Mouse (Mus musculus) myocyte (in vitro differentiated cells): Measurements from ENCODE around the gene Adamtsl3. TPM values are rescaled to one million over a fixed set of nuclear protein-coding genes. Genes with fewer than 3 reads are reported as not detected.

ENCODE experiments used
- H3K27me3 ChIP-seq: one replicate; pipeline ENCODE4 v1.6.1; 2011; ENCODE audit not compliant: control insufficient read depth, insufficient read depth, insufficient read length
- H3K36me3 ChIP-seq: one replicate; pipeline ENCODE4 v1.6.1; 2011; ENCODE audit not compliant: control insufficient read depth, insufficient read depth
- H3K4me2 ChIP-seq: one replicate; pipeline ENCODE4 v1.6.1; 2011; ENCODE audit warnings: low read depth, control low read depth
- H3K4me3 ChIP-seq: one replicate; pipeline ENCODE4 v1.5.1; 2011; ENCODE audit warnings: mild to moderate bottlenecking, control low read depth, moderate library complexity
- H3K79me2 ChIP-seq: one replicate; pipeline ENCODE4 v1.6.1; 2011; ENCODE audit not compliant: control insufficient read depth, insufficient read depth
- H3ac ChIP-seq: one replicate; pipeline ENCODE4 v1.6.1; 2011; ENCODE audit not compliant: control insufficient read depth, insufficient read length
- CEBPB ChIP-seq: IDR thresholded peaks from 2 replicates; pipeline ENCODE4 v1.6.1; 2011; ENCODE audit warnings: mild to moderate bottlenecking, moderate library complexity; ENCODE audit not compliant: poor library complexity, insufficient read depth, severe bottlenecking
- E2F4 ChIP-seq: IDR thresholded peaks from one replicate; pipeline ENCODE4 v1.6.1; 2011; ENCODE audit warnings: mild to moderate bottlenecking, control low read depth, moderate library complexity; ENCODE audit not compliant: insufficient read depth
- MAX ChIP-seq: IDR thresholded peaks from one replicate; pipeline ENCODE4 v1.6.1; 2011; ENCODE audit warnings: low read depth, mild to moderate bottlenecking, control low read depth
- MYOD1 ChIP-seq, 3 experiments: IDR thresholded peaks; one replicate each; pipeline ENCODE4 v1.6.1; 2011; ENCODE audit warnings: control low read depth in 2 of 3, low read depth in 2 of 3, mild to moderate bottlenecking in 2 of 3, moderate library complexity in 1 of 3; ENCODE audit not compliant: insufficient read length in 2 of 3, control insufficient read depth in 1 of 3
- MYOG ChIP-seq, 3 experiments: IDR thresholded peaks; one replicate each; pipeline ENCODE4 v1.6.1; 2011; ENCODE audit warnings: control low read depth in 2 of 3, low read depth in 2 of 3, mild to moderate bottlenecking in 2 of 3; ENCODE audit not compliant: insufficient read length in 2 of 3, control insufficient read depth in 1 of 3, insufficient read depth in 1 of 3
- POLR2A ChIP-seq: IDR thresholded peaks from one replicate; pipeline ENCODE4 v1.6.1; 2011; ENCODE audit warnings: low read depth, mild to moderate bottlenecking, control low read depth, moderate library complexity; ENCODE audit not compliant: insufficient read length
- POLR2AphosphoS2 ChIP-seq: IDR thresholded peaks from one replicate; pipeline ENCODE4 v1.6.1; 2011; ENCODE audit warnings: low read depth, control low read depth; ENCODE audit not compliant: insufficient read length
- REST ChIP-seq: IDR thresholded peaks from one replicate; pipeline ENCODE4 v1.6.1; 2011; ENCODE audit warnings: mild to moderate bottlenecking, control low read depth, moderate library complexity; ENCODE audit not compliant: insufficient read depth, insufficient read length
- SRF ChIP-seq: IDR thresholded peaks from one replicate; pipeline ENCODE4 v1.6.1; 2011; ENCODE audit warnings: low read depth; ENCODE audit not compliant: control insufficient read depth, insufficient read length
- TCF12 ChIP-seq: IDR thresholded peaks from one replicate; pipeline ENCODE4 v1.6.1; 2011; ENCODE audit warnings: mild to moderate bottlenecking, control low read depth; ENCODE audit not compliant: poor library complexity, insufficient read depth, severe bottlenecking
- TCF3 ChIP-seq: IDR thresholded peaks from one replicate; pipeline ENCODE4 v1.6.1; 2011; ENCODE audit warnings: low read depth, control low read depth; ENCODE audit not compliant: insufficient read length
- USF1 ChIP-seq: IDR thresholded peaks from one replicate; pipeline ENCODE4 v1.6.1; 2011; ENCODE audit warnings: low read depth, mild to moderate bottlenecking, control low read depth, moderate library complexity
- polyA plus RNA-seq: library from polyadenylated mRNA; unstranded; fragments of >200 nt; fragmentation: generic; extraction: Trizol; gene quantifications from one replicate; pipeline ENCODE4 v1.2.1, GENCODE M21; 2012; ENCODE audit warnings: missing spikeins

The Adamtsl3 gene
- polyA plus RNA-seq, 1 experiment: 4.4 TPM

GRCm38 (mm10) chr7:82431572-82431971 lies 96.1 kb downstream of the Adamtsl3 start:
- H3K79me2 ChIP-seq: no peaks in the 10 kb centered on the region
- TF ChIP-seq POLR2A (no peak), SRF (no peak), CEBPB (no peak), USF1 (no peak), MYOG (IDR thresholded peaks at IDR 0.05; ENCODE audit: control insufficient read depth in 1 of 3, insufficient read depth in 1 of 3, insufficient read length in 2 of 3, low read depth in 2 of 3) (peak in 1 of 3 experiments; percentile 14), MYOD1 (IDR thresholded peaks at IDR 0.05; ENCODE audit: control insufficient read depth in 1 of 3, insufficient read length in 2 of 3, low read depth in 2 of 3) (peak in 2 of 3 experiments; percentile 24 to 41)
- H3K36me3 ChIP-seq: no peaks in the 10 kb centered on the region
- no peak overlapping the region for H3K4me3 ChIP-seq
- no peaks in the 10 kb centered on the region for H3K27me3 ChIP-seq
- H3K4me2 ChIP-seq: peak overlapping the region; percentile 22
- no peak overlapping the region for H3ac ChIP-seq

- TF ChIP-seq MAX (no peak), POLR2AphosphoS2 (no peak), USF1 (no peak), CEBPB (peak; percentile 95), SRF (no peak), POLR2A (no peak), MYOD1 (IDR thresholded peaks at IDR 0.05; ENCODE audit: control insufficient read depth in 1 of 3, insufficient read length in 2 of 3, low read depth in 2 of 3) (no peak), REST (no peak)
- Histone ChIP-seq H3K36me3 (no peaks in the 10 kb centered on the region), H3K4me3 (no peak overlapping the region), H3K27me3 (no peaks in the 10 kb centered on the region), H3K79me2 (no peaks in the 10 kb centered on the region), H3ac (no peak overlapping the region), H3K4me2 (no peak overlapping the region)
Measured at GRCm38 (mm10) chr7:82433226-82433625, 97.7 kb downstream of the Adamtsl3 start.

- H3ac ChIP-seq: no peak overlapping the region
- TF ChIP-seq E2F4 (no peak), USF1 (no peak), TCF12 (no peak), POLR2A (no peak), POLR2AphosphoS2 (no peak), MYOG (IDR thresholded peaks at IDR 0.05; ENCODE audit: control insufficient read depth in 1 of 3, insufficient read depth in 1 of 3, insufficient read length in 2 of 3, low read depth in 2 of 3) (no peak), SRF (no peak), CEBPB (no peak), MYOD1 (IDR thresholded peaks at IDR 0.05; ENCODE audit: control insufficient read depth in 1 of 3, insufficient read length in 2 of 3, low read depth in 2 of 3) (no peak), MAX (no peak), REST (no peak), TCF3 (no peak)
- no peaks in the 10 kb centered on the region for H3K79me2 ChIP-seq
- H3K4me2 ChIP-seq: peak overlapping the region; percentile 22
- no peaks in the 10 kb centered on the region for H3K27me3 ChIP-seq
- H3K4me3 ChIP-seq: no peak overlapping the region
- peaks cover under 1% of the 10 kb centered on the region for H3K36me3 ChIP-seq
Measured at GRCm38 (mm10) chr7:82458376-82458775, 122.9 kb downstream of the Adamtsl3 start.

GRCm38 (mm10) chr7:82462921-82463523 lies 127.5 kb downstream of the Adamtsl3 start:
- no peak overlapping the region for H3K4me3 ChIP-seq
- no peaks in the 10 kb centered on the region for H3K36me3 ChIP-seq
- TF ChIP-seq MAX (no peak), TCF3 (no peak), CEBPB (no peak), MYOG (IDR thresholded peaks at IDR 0.05; ENCODE audit: control insufficient read depth in 1 of 3, insufficient read depth in 1 of 3, insufficient read length in 2 of 3, low read depth in 2 of 3) (no peak), USF1 (no peak), POLR2AphosphoS2 (no peak), E2F4 (no peak)
- no peaks in the 10 kb centered on the region for H3K27me3 ChIP-seq
- H3K79me2 ChIP-seq: no peaks in the 10 kb centered on the region
- peak overlapping the region; percentile 79 for H3K4me2 ChIP-seq
- no peak overlapping the region for H3ac ChIP-seq

- Histone ChIP-seq H3K4me3 (no peak overlapping the region), H3ac (no peak overlapping the region), H3K79me2 (no peaks in the 10 kb centered on the region), H3K4me2 (peak overlapping the region; percentile 79), H3K36me3 (no peaks in the 10 kb centered on the region), H3K27me3 (no peaks in the 10 kb centered on the region)
- TF ChIP-seq TCF3 (no peak), REST (no peak), E2F4 (no peak), MYOG (IDR thresholded peaks at IDR 0.05; ENCODE audit: control insufficient read depth in 1 of 3, insufficient read depth in 1 of 3, insufficient read length in 2 of 3, low read depth in 2 of 3) (no peak)
Measured at GRCm38 (mm10) chr7:82464364-82464763, 128.9 kb downstream of the Adamtsl3 start.
